Mouse (Mus musculus) stomach, postnatal 0 days (tissue): Measurements from ENCODE around the gene Oxsr1. TPM values are rescaled to one million over a fixed set of nuclear protein-coding genes. Genes with fewer than 3 reads are reported as not detected.

ENCODE experiments used
- ATAC-seq: fragments of 200-750 bp; cut with Nextera tagmentation; 2 replicates; pipeline ENCODE4 v1.8.0; 2017; ENCODE audit not compliant: low FRiP score, low TSS enrichment
- DNase-seq: peaks from one replicate; pipeline ENCODE4 v3.0.0-alpha.2; 2016; ENCODE audit warnings: low spot score
- H3K27ac ChIP-seq: fragments of 300-500 bp; sonication (generic); replicated peaks from 2 replicates; pipeline ENCODE4 v1.5.1; 2014; ENCODE audit warnings: mild to moderate bottlenecking, control low read depth
- H3K27me3 ChIP-seq: fragments of 300-500 bp; sonication (generic); 2 replicates; pipeline ENCODE4 v1.6.1; 2014; ENCODE audit warnings: low read length; ENCODE audit not compliant: control insufficient read depth, insufficient read depth
- H3K36me3 ChIP-seq: fragments of 300-500 bp; sonication (generic); 2 replicates; pipeline ENCODE4 v1.6.1; 2014; ENCODE audit warnings: low read length, mixed read lengths; ENCODE audit not compliant: control insufficient read depth, insufficient read depth
- H3K4me1 ChIP-seq: fragments of 300-500 bp; sonication (generic); replicated peaks from 2 replicates; pipeline ENCODE4 v1.6.1; 2014; ENCODE audit warnings: antibody characterized with exemption; ENCODE audit not compliant: control insufficient read depth, insufficient read depth
- H3K4me2 ChIP-seq: fragments of 300-500 bp; sonication (generic); replicated peaks from 2 replicates; pipeline ENCODE4 v1.6.1; 2014; ENCODE audit warnings: low read depth, mild to moderate bottlenecking, control low read depth, moderate library complexity
- H3K4me3 ChIP-seq: fragments of 300-500 bp; sonication (generic); 2 replicates; pipeline ENCODE4 v1.5.1; 2014; ENCODE audit warnings: low read depth, low read length, control low read depth
- H3K9ac ChIP-seq: fragments of 300-500 bp; sonication (generic); 2 replicates; pipeline ENCODE4 v1.6.1; 2014; ENCODE audit warnings: mild to moderate bottlenecking, low read length, control low read depth, mixed read lengths
- H3K9me3 ChIP-seq: fragments of 300-500 bp; sonication (generic); 2 replicates; pipeline ENCODE4 v1.6.1; 2016; ENCODE audit warnings: low read length; ENCODE audit not compliant: control insufficient read depth
- CTCF ChIP-seq: IDR thresholded peaks from 2 replicates; pipeline ENCODE4 v1.5.1; 2016; ENCODE audit warnings: antibody characterized with exemption, low read depth, mild to moderate bottlenecking, moderate library complexity
- EP300 ChIP-seq: optimal IDR thresholded peaks from 2 replicates; pipeline ENCODE3; 2016; ENCODE audit warnings: antibody characterized with exemption
- WGBS: fragments of 180-500 bp; shearing (Covaris S2); extraction: QIAGEN DNeasy Blood & Tissue Kit; methylation state at CpG from one replicate; pipeline ENCODE4 v1.1.7; 2014; 5-methylcytosine and 5-hydroxymethylcytosine counted together
- polyA plus RNA-seq: library from polyadenylated mRNA; unstranded; fragments of >200 nt; fragmentation: Nextera tagmentation; extraction: Ambion mirVana; gene quantifications from 2 replicates; pipeline ENCODE4 v1.2.1, GENCODE M21; 2015

The Oxsr1 gene
- polyA plus RNA-seq, 1 experiment from 2014 or later: 8.7 TPM

DNA sequence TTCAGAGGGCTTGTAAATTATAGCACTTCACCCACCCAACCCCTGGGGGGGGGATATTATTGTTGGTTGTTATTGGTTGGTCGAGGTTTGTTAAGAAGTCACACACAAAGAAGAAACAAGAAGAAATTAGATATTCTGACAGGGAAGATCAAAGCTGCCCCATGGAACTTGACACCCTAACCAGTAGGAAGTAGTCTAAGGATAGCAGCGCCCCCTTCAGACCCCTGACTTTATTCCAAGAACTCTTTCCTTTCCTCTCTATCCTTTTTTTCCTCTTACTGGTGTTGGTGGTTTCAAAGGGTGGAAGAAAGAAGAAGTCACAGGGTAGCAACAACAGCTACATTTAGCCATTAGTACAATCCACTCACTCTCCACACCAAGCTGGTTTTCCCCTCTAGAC lies 68.0 kb downstream of the Oxsr1 start:
- no peaks in the 10 kb centered on the region for H3K27me3 ChIP-seq
- H3K36me3 ChIP-seq: peaks cover 17% of the 10 kb centered on the region; the same call in 1 of the 2 replicates
- H3K9ac ChIP-seq: no peak overlapping the region
- H3K4me1 ChIP-seq: no peaks in the 10 kb centered on the region
- no peaks in the 10 kb centered on the region for H3K9me3 ChIP-seq
- no peak overlapping the region for H3K27ac ChIP-seq
- H3K4me2 ChIP-seq: no peak overlapping the region
- no peak overlapping the region for H3K4me3 ChIP-seq
- no peak for DNase-seq
- TF ChIP-seq CTCF: 0 out of 2 replicates have a peak, but pooled peaks have one; percentile 10
- no peak for TF ChIP-seq EP300
- no peak for ATAC-seq
- WGBS: 78% methylated on average over 2 of the region's 2 CpGs

GRCm38 (mm10) chr9:119247996-119248395 lies 74.2 kb downstream of the Oxsr1 start:
- no peaks in the 10 kb centered on the region for H3K9me3 ChIP-seq
- H3K4me1 ChIP-seq: no peaks in the 10 kb centered on the region
- 82% methylated on average over 5 of the region's 5 CpGs for WGBS
- H3K27me3 ChIP-seq: no peaks in the 10 kb centered on the region
- H3K9ac ChIP-seq: no peak overlapping the region
- H3K27ac ChIP-seq: no peak overlapping the region
- 0 out of 2 replicates have a peak, but pooled peaks cover 18% of the 10 kb centered on the region for H3K36me3 ChIP-seq
- no peak overlapping the region for H3K4me3 ChIP-seq
- DNase-seq (no peak), ATAC-seq (no peak)
- no peak overlapping the region for H3K4me2 ChIP-seq
- TF ChIP-seq CTCF: no peak
- no peak for TF ChIP-seq EP300

GRCm38 (mm10) chr9:119246826-119247225 lies 75.4 kb downstream of the Oxsr1 start:
- ATAC-seq: no peak
- 0 out of 2 replicates have a peak, but pooled peaks cover 18% of the 10 kb centered on the region for H3K36me3 ChIP-seq
- H3K4me1 ChIP-seq: no peaks in the 10 kb centered on the region
- no peak overlapping the region for H3K9ac ChIP-seq
- H3K27me3 ChIP-seq: no peaks in the 10 kb centered on the region
- WGBS: 85% methylated on average over 5 of the region's 5 CpGs
- TF ChIP-seq EP300 (no peak), CTCF (peak; percentile 40)
- H3K27ac ChIP-seq: no peak overlapping the region
- no peak overlapping the region for H3K4me3 ChIP-seq
- no peak overlapping the region for H3K4me2 ChIP-seq
- DNase-seq: no peak
- no peaks in the 10 kb centered on the region for H3K9me3 ChIP-seq

- H3K36me3 ChIP-seq: peaks cover 9% of the 10 kb centered on the region; the same call in 1 of the 2 replicates
- H3K9me3 ChIP-seq: no peaks in the 10 kb centered on the region
- WGBS: 79% methylated on average over 3 of the region's 3 CpGs
- no peak overlapping the region for H3K4me2 ChIP-seq
- no peak overlapping the region for H3K4me3 ChIP-seq
- ATAC-seq (peak; percentile 51; the same call in 1 of the 2 replicates), DNase-seq (no peak)
- no peak overlapping the region for H3K9ac ChIP-seq
- no peaks in the 10 kb centered on the region for H3K4me1 ChIP-seq
- no peaks in the 10 kb centered on the region for H3K27me3 ChIP-seq
- no peak overlapping the region for H3K27ac ChIP-seq
- TF ChIP-seq CTCF: no peak
- TF ChIP-seq EP300: no peak
Measured at GRCm38 (mm10) chr9:119243981-119244380, 78.2 kb downstream of the Oxsr1 start.

GRCm38 (mm10) chr9:119241169-119241865 lies 80.9 kb downstream of the Oxsr1 start:
- WGBS: 74% methylated on average over 11 of the region's 11 CpGs
- ATAC-seq: no peak
- no peaks in the 10 kb centered on the region for H3K4me1 ChIP-seq
- H3K27me3 ChIP-seq: no peaks in the 10 kb centered on the region
- no peak for DNase-seq
- no peaks in the 10 kb centered on the region for H3K9me3 ChIP-seq
- no peak overlapping the region for H3K27ac ChIP-seq
- no peak overlapping the region for H3K4me2 ChIP-seq
- TF ChIP-seq EP300 (no peak), CTCF (no peak)
- no peak overlapping the region for H3K9ac ChIP-seq
- no peak overlapping the region for H3K4me3 ChIP-seq
- H3K36me3 ChIP-seq: peaks cover 6% of the 10 kb centered on the region; the same call in 1 of the 2 replicates

DNA sequence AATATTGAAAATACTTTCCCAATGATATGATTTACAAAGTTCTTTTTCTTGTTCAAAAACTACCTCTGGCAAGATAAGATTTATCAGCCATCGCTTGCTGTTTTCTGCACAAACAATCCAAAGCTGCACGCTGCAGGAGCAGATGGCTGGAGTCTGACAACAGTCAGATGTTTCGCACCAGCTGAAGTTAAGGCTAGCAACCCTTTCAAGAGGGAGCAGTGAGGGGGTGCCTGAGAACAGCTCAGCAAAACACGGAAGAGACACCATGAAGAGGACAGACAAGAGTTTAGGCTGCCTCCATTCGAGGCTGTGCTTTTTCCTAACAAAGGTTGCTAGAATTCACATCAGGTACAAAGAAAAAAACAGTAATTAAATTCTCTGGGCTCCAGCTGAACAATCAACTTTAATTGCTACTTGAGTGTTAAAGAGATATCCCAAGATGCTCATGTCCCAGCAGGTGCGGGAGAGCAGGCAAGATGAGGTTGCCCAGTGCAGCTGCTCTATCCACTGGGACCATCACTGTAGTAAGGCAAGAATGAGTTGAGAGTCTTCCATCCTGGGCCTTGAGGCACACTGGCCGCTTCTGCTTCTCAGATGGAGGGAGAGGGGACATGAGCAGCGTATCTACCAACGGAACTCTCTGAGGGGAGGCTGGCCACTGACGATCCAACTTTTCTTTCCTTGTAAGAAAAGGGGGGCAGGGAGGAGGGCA lies 81.8 kb downstream of the Oxsr1 start:
- DNase-seq (no peak), ATAC-seq (no peak)
- WGBS: 83% methylated on average over 10 of the region's 10 CpGs
- Histone ChIP-seq H3K4me2 (no peak overlapping the region), H3K27ac (no peak overlapping the region), H3K9ac (no peak overlapping the region), H3K4me3 (no peak overlapping the region), H3K36me3 (peaks cover 6% of the 10 kb centered on the region; the same call in 1 of the 2 replicates), H3K9me3 (no peaks in the 10 kb centered on the region), H3K4me1 (no peaks in the 10 kb centered on the region), H3K27me3 (no peaks in the 10 kb centered on the region)
- TF ChIP-seq EP300 (no peak), CTCF (no peak)
